Mouse (Mus musculus) brain, embryonic 14.5 days (tissue): ENCODE measurements around the gene Taf7l.

Experiments used
- CTCF ChIP-seq: fragments of 200-500 bp; IDR thresholded peaks from 2 replicates; pipeline ENCODE4 v1.5.1; 2012; ENCODE audit warnings: inconsistent platforms, mild to moderate bottlenecking, moderate library complexity, borderline replicate concordance; ENCODE audit not compliant: insufficient read depth, insufficient read length; ENCODE audit errors: extremely low read depth
- POLR2A ChIP-seq: fragments of 200-500 bp; IDR thresholded peaks from 2 replicates; pipeline ENCODE4 v1.6.1; 2012; ENCODE audit warnings: mild to moderate bottlenecking, inconsistent platforms, borderline replicate concordance; ENCODE audit not compliant: poor library complexity, insufficient read depth, insufficient read length, severe bottlenecking; ENCODE audit errors: extremely low read depth

DNA sequence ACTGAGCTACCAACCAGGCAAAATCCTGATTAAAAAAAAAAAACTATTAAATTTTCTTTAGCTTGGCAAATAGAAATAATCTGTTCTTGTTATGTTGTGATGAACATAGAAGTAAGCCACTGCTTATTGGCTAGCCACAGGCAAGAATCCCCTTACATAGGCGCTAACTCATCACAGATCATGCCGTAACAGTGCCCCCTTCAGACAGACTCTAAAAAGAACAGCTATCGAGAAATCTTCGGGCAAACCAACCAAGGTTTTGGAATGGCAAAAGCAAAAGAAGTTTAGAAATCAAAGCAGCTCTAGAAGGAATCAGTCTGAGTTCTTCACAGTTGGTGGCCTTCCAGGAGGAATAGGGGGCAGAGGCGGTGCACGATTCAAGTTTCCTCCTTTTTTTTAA is 31.7 kb upstream of the Taf7l start:
- no peak for TF ChIP-seq POLR2A
- TF ChIP-seq CTCF = no peak
